Mouse (Mus musculus) heart, adult 11 months (tissue): ENCODE measurements around the gene Slc29a1.

ENCODE experiments used
- DNase-seq: peaks from one replicate; pipeline ENCODE4 v3.0.0; 2022

The Slc29a1 gene

DNA sequence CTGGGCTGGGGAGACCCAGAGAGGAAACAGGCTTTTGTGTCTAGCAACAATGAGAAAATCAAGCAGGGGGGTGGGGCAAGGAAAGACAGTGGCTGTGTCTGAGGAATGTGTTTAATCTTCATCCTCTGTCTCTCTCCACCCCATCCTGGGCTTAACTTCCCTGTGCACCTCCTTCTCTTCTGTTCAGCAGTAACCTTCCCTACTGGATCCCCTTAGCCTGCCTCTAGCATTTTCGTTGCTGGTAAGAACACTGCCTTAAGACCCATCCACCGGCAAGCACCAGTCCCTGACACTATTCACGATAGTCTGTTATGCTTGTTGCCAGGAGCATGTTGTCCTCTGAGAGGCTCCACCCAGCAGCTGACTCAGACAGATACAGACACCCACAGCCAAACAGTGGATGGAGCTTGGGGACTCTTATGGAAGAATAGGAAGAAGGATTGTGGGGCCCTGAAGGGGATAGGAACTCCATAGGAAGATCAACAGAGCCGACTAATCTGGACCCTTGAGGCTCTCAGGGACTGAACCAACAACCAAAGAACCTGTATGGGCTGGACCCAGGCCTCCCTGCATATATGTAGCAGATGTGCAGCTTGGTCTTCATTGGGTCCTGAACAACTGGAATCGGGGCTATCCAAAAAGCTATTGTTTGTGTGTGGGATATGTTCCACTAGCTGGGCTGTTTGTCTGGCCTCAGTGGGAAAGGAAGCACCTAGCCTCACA lies 10.9 kb upstream of the Slc29a1 start:
- DNase-seq: peak; percentile 98

DNA sequence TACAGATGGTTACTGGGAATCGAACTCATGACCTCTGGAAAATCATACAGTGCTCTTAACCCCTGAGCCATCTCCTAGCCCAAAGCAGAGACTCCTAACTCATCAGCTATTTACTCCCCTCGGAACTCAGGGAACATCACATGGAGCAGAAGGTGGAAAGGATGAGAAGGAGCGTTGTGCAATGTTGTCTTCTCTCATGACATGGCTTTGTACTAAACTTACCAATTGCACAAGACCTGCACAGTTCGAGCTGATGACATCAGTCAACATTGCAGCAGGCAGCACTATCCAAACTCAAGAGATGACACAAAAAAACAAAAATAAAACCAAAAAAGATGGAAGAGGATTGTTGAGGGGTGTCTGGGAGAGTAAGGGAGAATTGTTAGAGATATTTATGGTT lies 9.0 kb upstream of the Slc29a1 start:
- DNase-seq: peak; percentile 83

DNA sequence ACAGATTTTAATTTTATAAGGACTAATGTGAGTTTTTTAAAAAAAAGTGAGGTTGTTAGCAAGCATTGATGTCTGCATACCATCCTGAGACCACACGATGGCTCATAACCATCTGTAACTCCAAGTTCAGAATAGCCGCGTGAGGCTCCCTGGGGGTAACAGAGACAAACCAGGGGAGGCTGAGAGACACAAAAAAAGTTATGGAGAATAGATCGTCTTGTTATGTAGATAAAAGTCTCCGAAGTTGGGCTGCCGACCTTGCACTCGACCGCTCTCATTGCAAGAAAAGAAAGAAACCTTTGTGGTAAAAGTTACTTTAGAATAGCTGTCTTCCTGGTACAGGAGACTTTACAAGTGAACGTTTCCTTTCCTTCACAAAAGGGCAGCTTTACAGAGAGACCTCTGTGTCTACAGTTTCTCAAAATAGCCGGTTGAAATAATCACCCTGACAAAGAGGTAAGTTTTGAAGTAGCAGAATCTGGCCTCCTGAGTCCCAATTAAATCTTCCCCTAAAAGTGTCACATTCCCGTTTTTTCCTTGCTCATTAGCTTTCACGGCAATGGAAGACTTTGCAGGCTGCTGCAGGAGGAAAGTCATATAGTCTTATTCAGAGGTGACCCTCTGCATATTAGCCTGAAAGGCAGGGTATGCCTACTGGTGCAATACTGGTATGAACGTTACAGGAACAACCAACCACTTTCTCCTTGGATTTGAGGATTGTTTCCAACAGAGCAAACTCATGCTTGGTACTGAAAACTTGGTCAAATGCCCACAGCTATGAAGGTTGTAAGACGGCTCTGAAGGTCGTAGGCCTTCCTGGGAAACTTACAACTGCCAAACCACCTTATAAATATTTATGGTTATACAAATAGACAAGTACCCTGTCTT lies 7.8 kb upstream of the Slc29a1 start:
- DNase-seq: no peak

DNA sequence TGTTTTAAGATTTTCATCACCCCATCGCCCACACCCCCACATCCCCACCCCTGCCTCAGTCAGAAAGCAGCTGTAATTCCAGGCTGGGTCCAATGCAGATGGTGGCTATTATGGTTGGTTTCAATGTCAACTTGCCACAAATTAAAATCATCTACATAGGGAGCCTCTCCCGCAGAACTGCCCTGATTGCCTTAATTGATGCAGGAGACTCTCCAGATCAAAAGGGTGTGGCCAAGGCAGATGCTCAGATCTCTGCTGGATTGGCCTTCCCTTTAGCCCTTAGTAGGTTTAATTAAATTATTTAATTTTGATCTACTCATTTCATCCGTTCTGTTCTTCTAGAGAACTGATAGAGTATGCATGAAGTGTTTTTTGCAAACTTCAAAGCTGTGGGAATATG lies 3.6 kb upstream of the Slc29a1 start:
- DNase-seq: no peak

DNA sequence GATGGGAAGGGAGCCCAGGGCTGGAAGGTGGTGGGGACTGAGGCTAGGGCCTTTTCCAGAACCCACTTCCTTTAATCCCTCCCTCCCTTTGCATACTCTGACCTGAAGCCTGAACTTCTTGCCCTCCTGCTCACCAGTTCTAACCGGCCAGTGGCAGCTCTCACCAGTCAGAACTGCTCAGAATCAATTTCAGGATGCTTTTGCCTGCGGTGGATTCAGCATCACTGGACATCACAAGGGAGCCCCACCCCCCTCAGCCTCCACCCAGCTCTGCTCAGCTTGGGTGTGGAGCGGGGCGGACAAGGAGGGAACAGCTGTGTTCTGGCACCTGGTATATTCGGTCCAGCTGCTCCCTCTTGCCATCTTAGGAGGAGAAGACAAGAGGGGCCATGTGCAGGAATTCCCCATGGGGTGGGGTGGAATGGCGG lies 2.5 kb upstream of the Slc29a1 start, which contains the start of gene Mymx:
Mymx (minus strand) TSS at position 226 of the 428 bp plus-strand sequence.
- DNase-seq: peak; percentile 78

DNA sequence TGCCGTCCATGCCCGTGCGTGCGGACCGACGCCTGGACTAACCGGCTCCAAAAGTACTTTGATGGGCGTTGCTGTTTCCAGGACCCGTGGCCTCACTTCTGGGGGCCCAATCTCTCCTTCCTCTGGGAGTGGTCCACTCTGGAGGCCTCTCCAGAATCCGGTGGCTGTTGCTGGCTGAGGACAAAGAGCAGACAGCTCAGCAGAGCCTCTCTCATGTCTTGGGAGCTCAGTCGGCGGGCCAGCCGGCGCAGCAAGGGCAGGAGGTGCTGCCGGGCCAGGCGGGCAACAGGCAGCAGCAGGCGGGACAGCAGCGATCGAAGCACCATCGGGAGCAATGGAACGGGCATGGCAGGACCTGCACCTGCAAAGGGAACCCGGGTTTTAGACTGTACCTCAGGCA lies 1.9 kb upstream of the Slc29a1 start:
- DNase-seq: peak; percentile 86

DNA sequence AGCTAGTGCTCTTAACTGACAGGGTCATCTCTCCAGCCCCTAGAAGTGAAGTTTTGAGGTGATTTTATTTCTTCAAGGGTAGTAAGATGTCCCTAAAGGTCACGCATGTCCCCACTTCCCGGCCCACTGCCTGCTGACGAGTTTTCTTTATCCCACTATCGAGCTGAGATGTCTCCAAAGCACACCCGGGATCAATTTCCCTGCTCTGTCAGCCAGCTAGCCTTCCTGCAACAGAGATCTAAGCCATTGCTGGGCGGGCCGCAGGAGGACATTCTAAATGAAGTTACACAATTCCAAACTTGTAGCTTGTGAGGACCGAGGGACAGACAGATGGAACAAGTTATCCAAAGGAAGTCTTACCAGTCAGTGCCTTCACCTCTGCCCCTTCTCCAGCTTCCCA lies 861 bp upstream of the Slc29a1 start:
- peak; percentile 81 for DNase-seq

DNA sequence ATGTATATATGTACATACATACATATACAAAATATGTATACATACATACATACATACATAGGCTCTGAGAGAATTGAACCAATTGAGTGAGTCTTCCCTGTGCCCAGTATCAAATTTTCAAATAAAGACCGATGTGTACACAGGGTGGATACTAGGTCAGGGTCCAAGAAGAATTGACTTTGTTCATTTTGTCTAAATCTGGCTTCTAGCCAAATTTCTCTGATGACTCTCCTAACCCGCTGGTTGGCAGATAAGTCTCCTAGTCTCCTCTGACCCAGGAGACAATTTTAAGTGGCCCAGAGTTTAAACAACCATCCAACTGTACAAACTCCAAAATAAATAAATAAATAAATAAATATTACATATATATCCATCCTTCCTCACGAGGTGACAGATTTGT lies 515 bp downstream of the Slc29a1 start:
- DNase-seq: no peak

DNA sequence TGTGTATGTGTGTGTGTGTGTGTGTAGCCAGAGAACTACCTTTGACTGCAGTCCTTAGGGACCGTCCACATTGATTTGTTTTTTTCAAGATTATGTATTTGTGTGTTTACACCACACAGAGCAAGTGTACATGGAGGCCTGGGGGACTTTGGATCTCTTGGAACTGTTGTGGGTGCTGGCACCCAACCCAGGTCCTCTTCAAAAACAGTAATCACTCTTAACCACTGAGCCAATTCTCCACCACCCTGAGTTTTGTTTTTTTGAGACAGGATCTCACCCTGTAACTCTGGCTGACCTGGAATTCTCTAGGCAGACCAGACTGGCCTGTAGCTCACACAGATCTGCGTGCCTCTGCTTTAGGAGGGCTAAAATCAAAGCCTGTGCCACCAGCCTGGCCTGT lies 1.0 kb downstream of the Slc29a1 start:
- DNase-seq: no peak

DNA sequence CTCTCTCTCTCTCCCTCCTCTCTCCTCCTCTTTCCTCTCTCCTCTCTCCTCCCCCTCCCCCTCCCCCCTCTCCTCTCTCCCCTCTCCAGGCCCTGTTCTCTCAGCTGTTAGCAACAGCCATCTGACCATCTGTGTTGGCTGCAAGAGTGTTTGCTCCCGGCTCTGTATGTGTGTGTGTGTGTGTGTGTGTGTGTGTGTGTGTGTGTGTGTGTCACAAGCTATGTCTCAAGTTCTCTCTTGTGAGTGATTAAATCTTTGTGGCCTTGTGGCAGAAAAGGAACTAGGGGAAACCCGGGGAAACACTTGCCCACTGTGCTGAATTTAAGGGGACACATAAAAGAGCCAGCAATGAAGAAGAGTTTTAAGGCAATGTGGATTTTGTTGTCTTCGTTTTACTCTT lies 1.6 kb downstream of the Slc29a1 start:
- peak; percentile 96 for DNase-seq

DNA sequence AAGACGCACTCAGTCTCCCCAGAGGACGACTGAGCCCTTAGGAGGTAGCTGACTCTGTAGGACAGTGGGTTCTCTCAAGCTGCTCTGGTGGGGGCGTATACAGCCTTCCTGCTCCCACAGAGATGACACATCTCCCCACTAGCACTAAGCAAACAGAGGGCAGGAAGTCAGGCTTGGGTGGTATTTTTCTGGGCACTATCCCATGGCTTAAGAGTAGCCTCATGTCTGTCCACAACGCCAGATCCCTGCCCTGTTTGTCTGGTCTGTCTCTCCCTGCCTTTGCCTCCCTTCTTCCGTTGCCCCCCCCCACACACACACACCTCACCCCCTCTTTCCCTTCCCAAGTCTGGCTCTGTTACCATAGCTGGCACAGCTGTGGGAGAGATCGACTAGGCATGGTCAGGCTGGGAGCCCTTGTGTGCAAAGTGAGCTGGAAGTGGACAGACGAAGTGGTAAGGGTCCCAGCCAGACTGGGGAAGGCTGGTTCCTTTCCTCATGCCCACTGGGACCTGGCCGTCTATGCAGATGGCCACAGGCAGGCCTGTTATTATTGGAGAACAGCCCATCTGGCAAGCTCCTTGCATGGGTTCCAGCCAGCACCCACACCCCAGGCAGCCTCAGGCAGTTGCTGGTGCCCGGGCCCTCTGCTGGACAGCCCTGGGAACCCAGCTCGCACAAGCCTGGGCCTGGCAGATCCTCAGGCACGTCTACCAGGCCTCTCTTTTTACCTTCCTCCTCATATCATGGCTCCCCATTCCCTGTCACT lies 2.6 kb downstream of the Slc29a1 start:
- DNase-seq: peak; percentile 98

DNA sequence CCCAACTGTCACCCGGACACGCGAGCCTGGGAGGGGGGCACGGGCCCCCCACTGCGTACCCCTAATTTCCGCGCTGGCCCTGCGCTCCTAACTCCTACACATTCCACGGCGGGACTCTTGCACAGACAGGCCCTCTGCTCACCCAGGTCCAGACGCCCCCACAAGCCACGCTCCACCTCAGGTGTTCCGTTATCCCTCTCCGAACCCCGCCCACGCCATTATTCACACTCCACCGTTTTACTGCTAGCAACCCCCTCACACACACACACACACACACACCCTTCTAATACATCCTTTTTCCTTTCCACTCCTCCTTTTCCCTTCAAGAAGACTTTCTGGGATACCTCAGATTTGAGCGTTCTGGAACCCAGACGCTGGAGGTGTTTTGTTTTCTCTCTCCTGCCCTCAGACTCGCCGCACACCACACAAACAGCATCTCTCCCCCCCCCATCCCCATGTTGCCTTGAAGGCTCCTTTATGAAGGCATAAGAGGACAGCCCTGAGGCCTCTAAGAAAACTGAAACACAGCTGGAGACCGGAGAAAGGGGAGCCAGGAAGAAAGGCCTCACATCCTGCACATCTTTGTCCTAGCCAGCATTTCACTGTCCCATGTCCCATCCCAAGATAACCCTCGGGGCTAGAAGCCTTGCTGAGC lies 3.5 kb downstream of the Slc29a1 start:
- peak; percentile 85 for DNase-seq

DNA sequence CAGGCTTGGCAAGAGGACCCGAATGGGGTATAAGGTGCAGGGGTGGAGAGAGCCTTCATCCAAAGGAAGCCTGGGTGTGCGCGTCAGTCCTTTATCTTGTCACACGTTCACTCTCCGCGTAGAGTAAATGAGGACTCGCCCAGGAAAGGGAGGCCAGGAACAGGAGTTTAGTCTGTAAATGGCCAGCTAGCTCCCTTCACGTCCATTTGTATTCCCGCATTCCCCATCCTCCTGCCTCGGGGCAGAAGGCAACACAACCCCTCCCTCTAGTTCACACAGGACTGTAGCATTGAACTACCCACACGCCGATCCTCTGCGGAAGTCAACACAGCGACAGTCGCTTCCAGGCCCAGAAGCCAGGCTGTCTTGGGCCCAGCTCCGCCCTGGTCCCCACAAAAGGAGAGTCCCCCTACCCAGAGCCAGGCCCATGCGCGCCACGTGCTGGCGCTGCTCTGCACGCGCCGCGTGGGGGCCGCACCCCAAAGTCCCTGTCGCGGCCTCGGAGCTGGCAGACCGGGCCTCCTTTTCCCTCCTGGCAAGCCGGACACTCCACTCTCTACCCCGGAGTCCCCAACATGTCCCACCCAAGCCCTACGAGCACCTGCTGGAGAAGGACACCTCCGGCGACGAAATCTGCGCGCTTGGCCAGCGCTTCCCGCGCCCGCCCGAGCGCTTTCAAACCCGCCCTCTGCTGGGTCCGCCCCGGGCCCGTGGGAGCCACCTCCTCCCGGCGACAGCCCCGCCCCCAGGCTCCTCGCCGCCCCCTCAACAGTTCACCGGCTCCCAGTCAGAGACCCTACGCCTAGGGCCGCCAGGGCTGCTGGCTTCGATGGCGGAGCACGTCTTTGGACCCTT lies 4.3 kb downstream of the Slc29a1 start:
- peak; percentile 99 for DNase-seq

DNA sequence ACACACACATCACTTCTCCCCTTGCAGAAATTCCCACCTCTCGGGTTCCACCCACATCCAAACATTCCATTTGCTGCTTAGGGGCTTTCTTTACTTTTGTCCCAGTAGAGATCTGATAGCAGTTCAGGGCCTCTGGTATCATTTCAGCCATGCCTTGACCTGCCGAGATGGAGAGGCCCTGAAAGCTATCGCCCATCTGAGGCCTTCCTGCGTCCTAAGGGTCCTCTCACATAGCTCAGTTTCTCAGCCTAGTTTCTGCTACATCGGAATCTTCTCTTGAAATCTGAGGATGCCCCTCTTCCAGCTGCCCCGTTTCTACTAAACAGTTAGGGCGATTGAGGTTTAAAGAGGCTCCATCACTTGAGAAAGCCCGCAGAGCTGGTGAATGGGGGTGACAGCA lies 5.2 kb downstream of the Slc29a1 start:
- DNase-seq: peak; percentile 81

DNA sequence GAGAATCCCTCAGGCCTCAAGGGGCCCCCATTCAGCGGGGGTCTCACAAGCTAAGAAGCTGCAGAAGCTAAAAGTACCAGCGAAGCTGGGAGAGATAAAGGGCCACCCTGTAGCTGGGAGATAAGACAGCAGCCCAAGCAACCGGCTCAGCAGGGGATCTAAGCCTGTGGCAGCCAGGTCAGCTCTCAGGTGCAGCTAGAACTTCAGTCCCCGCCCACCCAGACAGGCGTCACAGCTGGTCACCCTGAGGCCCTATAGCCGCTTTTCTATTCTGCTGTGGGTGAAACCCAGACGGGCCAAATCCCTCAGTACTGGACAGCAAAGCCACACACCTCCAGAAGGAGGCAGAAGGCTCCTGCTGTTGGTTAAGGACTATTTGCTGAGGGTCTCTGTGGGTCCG lies 5.9 kb downstream of the Slc29a1 start:
- peak; percentile 96 for DNase-seq

DNA sequence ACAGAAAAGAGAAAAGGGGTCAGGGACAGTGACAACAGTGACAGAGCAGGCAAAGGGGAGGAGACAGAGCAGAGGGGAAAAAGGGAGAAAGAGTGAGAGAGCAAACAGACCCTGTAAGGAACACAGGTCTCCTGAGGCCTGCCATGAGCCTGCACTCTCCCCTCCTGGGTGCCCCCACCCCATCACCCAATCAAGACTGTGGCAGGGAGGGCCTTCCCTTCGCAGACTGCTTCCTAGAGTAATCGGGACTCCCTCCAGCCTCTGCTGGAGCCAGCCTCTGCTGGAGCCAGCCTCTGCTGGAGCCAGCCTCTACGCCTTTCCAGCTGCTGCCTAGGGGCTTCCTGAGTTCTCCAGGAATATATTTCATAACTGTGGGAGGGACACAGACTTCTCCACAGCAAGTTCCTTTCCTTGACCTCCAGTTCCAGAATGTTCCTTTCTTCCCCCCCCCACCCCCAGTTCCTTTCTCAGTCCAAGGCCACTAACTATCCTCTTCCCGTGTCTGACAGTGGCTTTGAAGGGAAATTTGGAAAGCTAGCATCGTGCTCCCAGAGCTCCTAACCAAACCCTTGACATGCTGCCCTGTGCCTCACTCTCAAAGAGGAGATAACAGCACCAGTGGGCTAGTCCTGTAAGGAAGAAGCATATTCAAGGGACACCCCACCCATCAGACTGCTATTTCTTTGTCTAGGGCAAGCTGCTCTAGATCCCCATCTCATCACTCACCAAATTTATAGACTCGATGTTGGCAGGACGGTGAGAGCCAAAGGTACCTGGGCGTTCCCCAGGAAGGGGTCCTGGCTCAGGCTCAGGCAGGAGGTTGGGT lies 6.6 kb downstream of the Slc29a1 start:
- DNase-seq: peak; percentile 98

DNA sequence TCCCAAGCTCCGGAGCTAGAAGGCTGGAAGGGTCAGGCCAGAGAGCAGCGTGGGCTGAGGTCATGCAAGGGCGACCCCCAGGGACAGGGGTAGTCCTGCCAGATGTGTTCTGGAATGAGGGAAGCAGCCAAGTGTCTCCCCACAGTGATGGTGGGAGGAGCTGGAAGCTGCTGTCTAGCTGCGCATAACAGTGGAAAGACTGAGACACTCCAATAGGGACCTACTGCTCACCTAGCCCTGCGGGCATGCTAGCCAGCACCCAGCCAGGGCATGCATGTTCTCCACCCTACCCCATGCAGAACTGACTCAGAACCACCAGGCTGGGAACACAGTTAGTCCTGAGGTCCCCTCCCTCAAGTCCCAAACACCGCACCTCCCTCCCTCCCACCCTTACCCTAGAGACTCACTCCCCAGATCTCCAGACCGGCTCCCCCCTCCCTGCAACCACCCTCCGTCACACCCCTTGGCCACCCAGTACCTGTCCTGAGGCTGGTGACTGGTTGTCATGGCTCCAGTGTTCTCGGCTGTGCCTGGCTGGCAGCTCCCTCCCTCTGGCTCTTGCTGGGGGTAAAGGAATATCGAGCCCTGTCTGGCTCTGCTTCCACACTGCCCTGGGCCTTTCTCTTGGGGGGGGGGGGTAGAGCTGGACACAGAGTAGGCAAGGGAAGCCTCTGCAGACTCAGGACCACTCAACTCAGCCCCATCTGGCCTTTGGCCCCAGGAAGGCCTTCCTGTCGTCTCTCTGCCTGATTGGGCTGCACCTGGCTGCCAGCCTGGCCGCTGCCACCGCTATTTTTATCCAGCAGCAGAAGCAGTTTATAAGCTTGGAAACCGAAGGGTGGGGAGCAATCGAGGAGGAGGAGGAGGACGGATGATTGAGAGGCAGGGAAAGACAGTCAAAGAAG lies 7.5 kb downstream of the Slc29a1 start:
- DNase-seq: peak; percentile 99

DNA sequence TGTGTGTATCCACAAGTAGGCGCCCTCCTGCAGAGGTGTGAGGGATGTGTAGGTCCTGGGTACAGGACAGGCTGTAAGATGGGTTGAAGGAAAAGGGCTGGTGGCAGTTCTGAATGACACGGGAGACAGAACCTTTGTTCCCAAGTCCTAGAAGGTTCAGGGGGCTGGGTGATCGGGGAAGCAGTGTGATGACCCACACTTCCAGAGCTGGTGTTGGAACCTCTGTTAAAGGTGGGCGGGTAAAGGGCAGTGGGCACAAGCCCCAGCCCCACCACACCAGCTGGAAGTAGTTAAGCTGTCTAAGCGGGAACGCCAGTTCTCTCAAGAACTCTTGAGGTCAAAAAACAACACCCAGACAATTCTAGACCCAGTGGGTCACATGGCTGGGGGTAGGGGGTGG lies 9.0 kb downstream of the Slc29a1 start:
- DNase-seq: peak; percentile 91

DNA sequence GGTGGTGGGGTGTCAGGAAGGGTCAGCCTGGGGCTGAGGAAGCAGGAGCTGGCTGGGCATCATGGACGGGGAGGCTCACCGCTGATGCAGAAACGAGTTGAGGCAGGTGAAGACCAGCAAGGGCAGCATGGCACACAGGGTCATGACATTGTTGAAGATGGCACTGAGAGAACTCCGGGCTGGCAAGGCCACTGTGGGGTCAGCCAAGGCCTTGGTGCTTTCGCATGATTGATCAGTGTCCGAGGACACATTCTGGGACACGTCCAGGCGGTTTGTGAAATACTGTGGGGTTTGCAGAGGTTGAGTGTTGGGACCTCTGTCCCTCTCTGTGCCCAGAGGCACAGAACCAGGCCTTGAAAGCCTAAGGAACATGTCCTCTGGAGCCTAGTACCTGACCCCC lies 9.6 kb downstream of the Slc29a1 start:
- peak; percentile 87 for DNase-seq

DNA sequence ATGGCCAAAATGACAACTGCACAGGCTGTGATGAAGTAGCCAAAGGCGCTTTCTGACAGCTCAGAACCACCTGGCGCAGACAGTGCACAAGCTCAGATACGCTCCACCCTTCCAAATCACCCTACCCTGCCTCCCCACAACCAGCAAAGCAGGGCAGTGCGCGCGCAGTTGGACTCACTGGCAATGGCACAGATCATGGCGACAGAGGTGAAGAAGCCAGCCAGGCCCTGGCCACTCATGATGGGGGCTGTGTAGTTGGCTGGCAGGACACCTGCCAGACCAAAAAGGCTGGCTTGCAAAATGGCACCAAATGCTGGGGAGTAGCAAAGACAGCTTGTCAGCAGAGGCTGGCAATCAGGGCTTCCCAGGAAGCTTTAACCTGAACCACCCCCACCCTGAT lies 10.2 kb downstream of the Slc29a1 start:
- peak; percentile 89 for DNase-seq
